Mouse (Mus musculus): ENCODE results near the gene Ttc28.

Gene Ttc28

GRCm38 (mm10) chr5:111213935-111214450 is 334.4 kb downstream of the Ttc28 start:
- no peak for DNase-seq (ENCODE audit: low spot score)

- no peak for DNase-seq (ENCODE audit: low spot score)
Observed at GRCm38 (mm10) chr5:111214890-111215289, 335.3 kb downstream of the Ttc28 start.

GRCm38 (mm10) chr5:111215722-111216121 is 336.1 kb downstream of the Ttc28 start:
- no peak for DNase-seq (ENCODE audit: low spot score)

- no peak for DNase-seq (ENCODE audit: low spot score)
Observed at GRCm38 (mm10) chr5:111216166-111216565, 336.6 kb downstream of the Ttc28 start.

GRCm38 (mm10) chr5:111217447-111218110 is 338.0 kb downstream of the Ttc28 start:
- DNase-seq (ENCODE audit: low spot score) = no peak

- DNase-seq (ENCODE audit: low spot score) = no peak
Observed at GRCm38 (mm10) chr5:111218111-111218891, 338.7 kb downstream of the Ttc28 start.

- DNase-seq (ENCODE audit: low spot score) = no peak
Observed at GRCm38 (mm10) chr5:111218998-111219397, 339.4 kb downstream of the Ttc28 start.

GRCm38 (mm10) chr5:111220679-111221380 is 341.2 kb downstream of the Ttc28 start:
- DNase-seq (ENCODE audit: low spot score) = no peak

- no peak for DNase-seq (ENCODE audit: low spot score)
Observed at GRCm38 (mm10) chr5:111222820-111223219, 343.2 kb downstream of the Ttc28 start.

GRCm38 (mm10) chr5:111225306-111225705 is 345.7 kb downstream of the Ttc28 start:
- no peak for DNase-seq (ENCODE audit: low spot score)

GRCm38 (mm10) chr5:111226486-111226885 is 346.9 kb downstream of the Ttc28 start:
- DNase-seq (ENCODE audit: low spot score) = no peak

GRCm38 (mm10) chr5:111227850-111228249 is 348.2 kb downstream of the Ttc28 start:
- no peak for DNase-seq (ENCODE audit: low spot score)

- no peak for DNase-seq (ENCODE audit: low spot score)
Observed at GRCm38 (mm10) chr5:111228302-111229040, 348.9 kb downstream of the Ttc28 start.

GRCm38 (mm10) chr5:111229041-111229394 is 349.4 kb downstream of the Ttc28 start:
- DNase-seq (ENCODE audit: low spot score) = no peak

- no peak for DNase-seq (ENCODE audit: low spot score)
Observed at GRCm38 (mm10) chr5:111229671-111230070, 350.1 kb downstream of the Ttc28 start.

GRCm38 (mm10) chr5:111231044-111231443 is 351.4 kb downstream of the Ttc28 start:
- DNase-seq (ENCODE audit: low spot score) = no peak

GRCm38 (mm10) chr5:111231769-111232168 is 352.2 kb downstream of the Ttc28 start:
- no peak for DNase-seq (ENCODE audit: low spot score)

- DNase-seq (ENCODE audit: low spot score) = no peak
Observed at GRCm38 (mm10) chr5:111233022-111233709, 353.6 kb downstream of the Ttc28 start.

- DNase-seq (ENCODE audit: low spot score) = no peak
Observed at GRCm38 (mm10) chr5:111235131-111235530, 355.5 kb downstream of the Ttc28 start.

GRCm38 (mm10) chr5:111237176-111237636 is 357.6 kb downstream of the Ttc28 start:
- DNase-seq (ENCODE audit: low spot score) = no peak

GRCm38 (mm10) chr5:111239223-111239622 is 359.6 kb downstream of the Ttc28 start:
- no peak for DNase-seq (ENCODE audit: low spot score)

Data from urinary bladder, postnatal 10 days (tissue).